Mouse (Mus musculus) ES-E14 (cell line): ENCODE data around the gene Pkp1.

Source experiments
- CHD2 ChIP-seq: IDR thresholded peaks from 2 replicates; pipeline ENCODE4 v1.6.1; 2014; ENCODE audit warnings: mild to moderate bottlenecking, low read depth, low read length, inconsistent platforms
- HCFC1 ChIP-seq: IDR thresholded peaks from 2 replicates; pipeline ENCODE4 v1.6.1; 2012; ENCODE audit warnings: low read length, inconsistent platforms, borderline replicate concordance; ENCODE audit not compliant: insufficient read depth
- MAFK ChIP-seq: IDR thresholded peaks from 2 replicates; pipeline ENCODE4 v1.6.1; 2014; ENCODE audit warnings: mild to moderate bottlenecking, low read depth, low read length, inconsistent platforms; ENCODE audit not compliant: insufficient read depth
- ZC3H11A ChIP-seq: IDR thresholded peaks from 2 replicates; pipeline ENCODE4 v1.6.1; 2012; ENCODE audit warnings: low read depth, mild to moderate bottlenecking, inconsistent platforms, low read length, borderline replicate concordance

GRCm38 (mm10) chr1:135899295-135899694 is 19.7 kb downstream of the Pkp1 start:
- no peak for TF ChIP-seq HCFC1
- no peak for TF ChIP-seq CHD2
- TF ChIP-seq ZC3H11A, result no peak
- no peak for TF ChIP-seq MAFK
